Mouse (Mus musculus): ENCODE data around the gene Tpd52l2. TPM values are rescaled to one million over a fixed set of nuclear protein-coding genes. Genes with fewer than 3 reads are reported as not detected.

Gene Tpd52l2
- polyA plus RNA-seq, 1 experiment from 2014 or later: 167 TPM

DNA sequence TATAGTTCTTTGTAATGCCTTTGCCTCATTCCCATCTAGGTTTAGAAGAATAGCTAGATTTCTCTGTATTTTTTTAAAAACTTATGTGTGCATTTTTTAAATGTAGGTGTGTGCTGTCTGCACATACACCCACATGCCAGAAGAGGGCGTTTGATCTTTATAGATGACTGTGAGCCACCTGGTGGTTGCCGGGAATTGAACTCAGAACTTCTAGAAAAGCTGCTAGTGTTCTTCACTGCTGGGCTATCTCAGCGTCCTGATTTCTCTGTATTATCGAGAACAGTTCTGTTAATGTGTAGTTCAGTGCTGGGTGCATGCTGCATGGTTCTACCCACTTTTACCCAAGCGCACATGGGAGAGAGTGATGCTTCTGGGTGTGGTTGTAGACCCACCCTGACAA lies 25.9 kb downstream of the Tpd52l2 start:
- Histone ChIP-seq H3K4me2 (ENCODE audit: low read depth, low read length) (no peak overlapping the region), H3K4me1 (replicated peaks; ENCODE audit: control insufficient read depth, insufficient read depth, low read length) (peaks cover 21% of the 10 kb centered on the region)

GRCm38 (mm10) chr2:181525526-181525925 lies 28.6 kb downstream of the Tpd52l2 start:
- Histone ChIP-seq H3K4me2 (ENCODE audit: low read depth, low read length) (no peak overlapping the region), H3K9ac (ENCODE audit: low read length) (no peak overlapping the region), H3K36me3 (ENCODE audit: control insufficient read depth, insufficient read depth, low read length) (peaks cover 7% of the 10 kb centered on the region), H3K27me3 (ENCODE audit: control insufficient read depth, insufficient read depth, low read depth, low read length) (no peaks in the 10 kb centered on the region), H3K27ac (ENCODE audit: low read length) (no peak overlapping the region), H3K4me3 (ENCODE audit: low read length) (no peak overlapping the region), H3K4me1 (replicated peaks; ENCODE audit: control insufficient read depth, insufficient read depth, low read length) (peaks cover 11% of the 10 kb centered on the region), H3K9me3 (ENCODE audit: control insufficient read depth, low read length) (peaks cover under 1% of the 10 kb centered on the region)
- 65% methylated on average over 5 of the region's 5 CpGs for WGBS
- ATAC-seq (ENCODE audit: low read depth): no peak

More for the DNA sequence above, 25.9 kb downstream of the Tpd52l2 start:
- Histone ChIP-seq H3K27ac (ENCODE audit: low read length) (no peak overlapping the region), H3K27me3 (ENCODE audit: control insufficient read depth, insufficient read depth, low read depth, low read length) (no peaks in the 10 kb centered on the region), H3K4me3 (ENCODE audit: low read length) (no peak overlapping the region), H3K9me3 (ENCODE audit: control insufficient read depth, low read length) (no peaks in the 10 kb centered on the region), H3K36me3 (ENCODE audit: control insufficient read depth, insufficient read depth, low read length) (peaks cover 2% of the 10 kb centered on the region), H3K9ac (ENCODE audit: low read length) (no peak overlapping the region)
- WGBS: 65% methylated on average over 5 of the region's 5 CpGs
- no peak for ATAC-seq (ENCODE audit: low read depth)

GRCm38 (mm10) chr2:181529076-181529475 lies 32.1 kb downstream of the Tpd52l2 start:
- peaks cover 14% of the 10 kb centered on the region; the same call in 1 of the 2 replicates for H3K36me3 ChIP-seq (ENCODE audit: control insufficient read depth, insufficient read depth, low read length)
- no peak overlapping the region for H3K4me2 ChIP-seq (ENCODE audit: low read depth, low read length)
- H3K27ac ChIP-seq (ENCODE audit: low read length): no peak overlapping the region
- no peak for ATAC-seq (ENCODE audit: low read depth)
- H3K4me1 ChIP-seq (replicated peaks; ENCODE audit: control insufficient read depth, insufficient read depth, low read length): 0 out of 2 replicates have a peak, but pooled peaks cover 2% of the 10 kb centered on the region
- no peak overlapping the region for H3K4me3 ChIP-seq (ENCODE audit: low read length)
- no peak overlapping the region for H3K9ac ChIP-seq (ENCODE audit: low read length)
- WGBS: 74% methylated on average over 1 of the region's 1 CpGs
- H3K9me3 ChIP-seq (ENCODE audit: control insufficient read depth, low read length): peaks cover 6% of the 10 kb centered on the region
- no peaks in the 10 kb centered on the region for H3K27me3 ChIP-seq (ENCODE audit: control insufficient read depth, insufficient read depth, low read depth, low read length)

DNA sequence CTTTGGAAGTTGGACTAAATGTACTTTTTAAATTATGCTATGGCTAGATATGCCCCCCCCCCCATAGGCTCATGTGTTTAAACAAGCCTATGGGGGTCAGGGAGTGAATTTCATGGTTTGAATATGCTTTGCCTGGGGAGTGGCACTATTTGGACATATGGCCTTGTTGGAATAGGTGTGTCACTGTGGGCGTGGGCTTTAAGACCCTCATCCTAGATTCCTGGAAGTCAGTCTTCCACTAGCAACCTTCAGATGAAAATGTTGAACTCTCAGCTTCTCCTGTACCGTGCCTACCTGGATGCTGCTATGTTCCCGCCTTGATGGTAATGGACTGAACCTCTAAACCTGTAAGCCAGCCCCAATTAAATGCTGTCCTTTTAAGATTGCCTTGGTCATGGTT lies 35.6 kb downstream of the Tpd52l2 start:
- no peak overlapping the region for H3K9ac ChIP-seq (ENCODE audit: low read length)
- no peak overlapping the region for H3K4me3 ChIP-seq (ENCODE audit: low read length)
- ATAC-seq (ENCODE audit: low read depth): no peak
- 0 out of 2 replicates have a peak, but pooled peaks cover 2% of the 10 kb centered on the region for H3K4me1 ChIP-seq (replicated peaks; ENCODE audit: control insufficient read depth, insufficient read depth, low read length)
- WGBS: 88% methylated on average over 3 of the region's 3 CpGs
- H3K9me3 ChIP-seq (ENCODE audit: control insufficient read depth, low read length): peaks cover 6% of the 10 kb centered on the region
- H3K4me2 ChIP-seq (ENCODE audit: low read depth, low read length): no peak overlapping the region
- no peak overlapping the region for H3K27ac ChIP-seq (ENCODE audit: low read length)
- H3K36me3 ChIP-seq (ENCODE audit: control insufficient read depth, insufficient read depth, low read length): peaks cover 14% of the 10 kb centered on the region; the same call in 1 of the 2 replicates
- no peaks in the 10 kb centered on the region for H3K27me3 ChIP-seq (ENCODE audit: control insufficient read depth, insufficient read depth, low read depth, low read length)

- H3K36me3 ChIP-seq (ENCODE audit: control insufficient read depth, insufficient read depth, low read length): peaks cover 3% of the 10 kb centered on the region; the same call in 1 of the 2 replicates
- H3K9me3 ChIP-seq (ENCODE audit: control insufficient read depth, low read length): peaks cover under 1% of the 10 kb centered on the region
- 79% methylated on average over 2 of the region's 2 CpGs for WGBS
- no peak for ATAC-seq (ENCODE audit: low read depth)
- no peak overlapping the region for H3K27ac ChIP-seq (ENCODE audit: low read length)
- 0 out of 2 replicates have a peak, but pooled peaks cover 2% of the 10 kb centered on the region for H3K4me1 ChIP-seq (replicated peaks; ENCODE audit: control insufficient read depth, insufficient read depth, low read length)
- no peak overlapping the region for H3K4me3 ChIP-seq (ENCODE audit: low read length)
- H3K4me2 ChIP-seq (ENCODE audit: low read depth, low read length): no peak overlapping the region
- H3K9ac ChIP-seq (ENCODE audit: low read length): no peak overlapping the region
- H3K27me3 ChIP-seq (ENCODE audit: control insufficient read depth, insufficient read depth, low read depth, low read length): no peaks in the 10 kb centered on the region
Observed at GRCm38 (mm10) chr2:181536410-181536809, 39.5 kb downstream of the Tpd52l2 start.

GRCm38 (mm10) chr2:181537444-181538047 lies 40.6 kb downstream of the Tpd52l2 start:
- 73% methylated on average over 2 of the region's 2 CpGs for WGBS
- no peak overlapping the region for H3K9ac ChIP-seq (ENCODE audit: low read length)
- H3K4me1 ChIP-seq (replicated peaks; ENCODE audit: control insufficient read depth, insufficient read depth, low read length): 0 out of 2 replicates have a peak, but pooled peaks cover 2% of the 10 kb centered on the region
- no peaks in the 10 kb centered on the region; the same call in 1 of the 2 replicates for H3K36me3 ChIP-seq (ENCODE audit: control insufficient read depth, insufficient read depth, low read length)
- H3K9me3 ChIP-seq (ENCODE audit: control insufficient read depth, low read length): no peaks in the 10 kb centered on the region
- H3K4me3 ChIP-seq (ENCODE audit: low read length): no peak overlapping the region
- H3K4me2 ChIP-seq (ENCODE audit: low read depth, low read length): no peak overlapping the region
- peak; percentile 65; the same call in 1 of the 2 replicates for ATAC-seq (ENCODE audit: low read depth)
- H3K27ac ChIP-seq (ENCODE audit: low read length): peak overlapping the region; percentile 7; the same call in 1 of the 2 replicates
- H3K27me3 ChIP-seq (ENCODE audit: control insufficient read depth, insufficient read depth, low read depth, low read length): no peaks in the 10 kb centered on the region

- Histone ChIP-seq H3K4me2 (ENCODE audit: low read depth, low read length) (no peak overlapping the region), H3K4me1 (replicated peaks; ENCODE audit: control insufficient read depth, insufficient read depth, low read length) (0 out of 2 replicates have a peak, but pooled peaks cover 2% of the 10 kb centered on the region), H3K9me3 (ENCODE audit: control insufficient read depth, low read length) (no peaks in the 10 kb centered on the region), H3K27me3 (ENCODE audit: control insufficient read depth, insufficient read depth, low read depth, low read length) (no peaks in the 10 kb centered on the region), H3K9ac (ENCODE audit: low read length) (no peak overlapping the region), H3K36me3 (ENCODE audit: control insufficient read depth, insufficient read depth, low read length) (peaks cover under 1% of the 10 kb centered on the region; the same call in 1 of the 2 replicates), H3K4me3 (ENCODE audit: low read length) (no peak overlapping the region), H3K27ac (ENCODE audit: low read length) (no peak overlapping the region)
- no peak for ATAC-seq (ENCODE audit: low read depth)
- 88% methylated on average over 6 of the region's 6 CpGs for WGBS
Observed at GRCm38 (mm10) chr2:181541761-181542380, 44.9 kb downstream of the Tpd52l2 start.

DNA sequence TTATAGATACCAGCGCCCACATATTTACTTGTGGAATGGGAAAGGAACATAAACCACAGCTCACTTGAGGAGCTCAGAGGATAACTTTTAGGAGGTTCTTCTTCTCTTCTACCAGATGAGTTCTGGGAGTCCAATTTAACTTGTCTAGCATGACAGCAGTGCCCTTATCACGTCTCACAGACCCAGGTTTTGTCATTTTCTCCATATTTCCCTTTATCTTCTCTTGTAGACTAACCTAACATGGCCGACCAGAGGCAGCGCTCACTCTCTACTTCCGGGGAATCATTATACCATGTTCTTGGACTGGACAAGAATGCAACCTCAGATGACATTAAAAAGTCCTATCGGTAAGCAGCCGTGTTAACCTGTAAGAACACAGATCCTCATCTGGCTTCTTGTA lies 49.2 kb downstream of the Tpd52l2 start:
- Histone ChIP-seq H3K9me3 (ENCODE audit: control insufficient read depth, low read length) (no peaks in the 10 kb centered on the region), H3K9ac (ENCODE audit: low read length) (no peak overlapping the region), H3K4me1 (replicated peaks; ENCODE audit: control insufficient read depth, insufficient read depth, low read length) (no peaks in the 10 kb centered on the region), H3K36me3 (ENCODE audit: control insufficient read depth, insufficient read depth, low read length) (peaks cover 30% of the 10 kb centered on the region), H3K27ac (ENCODE audit: low read length) (no peak overlapping the region), H3K4me2 (ENCODE audit: low read depth, low read length) (no peak overlapping the region), H3K4me3 (ENCODE audit: low read length) (no peak overlapping the region), H3K27me3 (ENCODE audit: control insufficient read depth, insufficient read depth, low read depth, low read length) (no peaks in the 10 kb centered on the region)
- 92% methylated on average over 7 of the region's 7 CpGs for WGBS
- ATAC-seq (ENCODE audit: low read depth): no peak

- WGBS: 67% methylated on average over 1 of the region's 1 CpGs
- no peak overlapping the region for H3K27ac ChIP-seq (ENCODE audit: low read length)
- H3K36me3 ChIP-seq (ENCODE audit: control insufficient read depth, insufficient read depth, low read length): peaks cover 38% of the 10 kb centered on the region
- no peaks in the 10 kb centered on the region for H3K4me1 ChIP-seq (replicated peaks; ENCODE audit: control insufficient read depth, insufficient read depth, low read length)
- H3K9ac ChIP-seq (ENCODE audit: low read length): no peak overlapping the region
- no peak overlapping the region for H3K4me3 ChIP-seq (ENCODE audit: low read length)
- no peak for ATAC-seq (ENCODE audit: low read depth)
- H3K9me3 ChIP-seq (ENCODE audit: control insufficient read depth, low read length): no peaks in the 10 kb centered on the region
- no peaks in the 10 kb centered on the region for H3K27me3 ChIP-seq (ENCODE audit: control insufficient read depth, insufficient read depth, low read depth, low read length)
- no peak overlapping the region for H3K4me2 ChIP-seq (ENCODE audit: low read depth, low read length)
Observed at GRCm38 (mm10) chr2:181548227-181548626, 51.3 kb downstream of the Tpd52l2 start.

Measured in lung, embryonic 16.5 days (tissue).